Mouse (Mus musculus): Measurements from ENCODE around the gene Impad1. TPM values are rescaled to one million over a fixed set of nuclear protein-coding genes. Genes with fewer than 3 reads are reported as not detected.

The Impad1 gene
- total RNA-seq, 2 experiments from 2014 or later: 12.3 to 21.8 TPM

DNA sequence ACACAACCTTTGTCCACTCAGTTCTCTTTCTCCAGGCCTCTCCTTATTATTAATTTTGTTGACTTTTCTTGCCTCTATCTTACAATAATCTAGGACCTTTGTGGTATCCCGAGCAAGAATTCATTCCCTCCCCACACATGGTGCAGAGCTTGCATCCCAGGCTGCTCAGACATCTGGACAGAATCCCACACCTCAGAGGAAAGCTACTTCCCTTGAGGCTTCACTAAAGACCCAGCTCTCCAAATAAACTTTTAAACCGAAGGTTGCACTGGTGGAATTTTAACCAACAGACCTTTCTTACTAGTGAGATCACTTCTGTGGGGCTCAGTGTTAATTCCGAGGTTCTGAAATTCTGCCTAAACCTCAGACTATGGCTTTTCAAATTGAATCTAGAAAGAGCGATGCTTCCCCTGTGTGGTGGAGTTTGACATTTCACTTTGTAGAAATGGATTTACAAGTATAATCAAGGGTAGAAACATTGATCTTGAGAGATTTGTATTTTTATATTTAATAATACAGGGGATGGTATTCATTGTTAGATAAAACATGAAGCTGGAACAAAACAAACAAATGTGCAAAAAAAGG is 75.3 kb downstream of the Impad1 start:
- no peak for ATAC-seq (replicated peaks; ENCODE audit: low FRiP score, poor library complexity, severe bottlenecking)

Measured in erythroid progenitor cell, adult 5-6 weeks (primary cell).